Mouse (Mus musculus) cerebellum, postnatal 14 days (tissue): ENCODE data around the gene Ptpn14.

Source experiments
- DNase-seq, 2 experiments: peaks; one replicate each; pipeline ENCODE4 v3.0.0; 2021; ENCODE audit warnings: mixed read lengths in 2 of 2

Ptpn14 gene

GRCm38 (mm10) chr1:189916422-189917125, 188.5 kb downstream of the Ptpn14 start:
- DNase-seq, result no peak

DNA sequence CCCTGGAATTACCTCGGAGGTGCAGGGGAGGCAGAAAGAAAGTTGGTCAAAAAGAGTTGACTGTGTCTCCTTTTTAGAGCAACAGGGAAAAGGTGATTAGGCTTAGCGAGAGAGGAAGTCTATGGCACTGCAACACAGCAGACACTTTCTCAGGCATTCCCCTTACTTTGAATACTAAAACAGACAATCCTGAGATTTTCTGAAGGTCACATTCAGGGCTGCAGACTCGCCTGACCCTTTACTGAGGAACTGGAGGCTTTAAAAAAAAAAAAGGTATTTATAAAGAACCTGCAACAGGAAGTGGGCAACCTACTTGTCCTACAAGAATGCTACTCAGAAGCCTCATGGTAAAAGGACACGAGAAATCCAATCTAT, 189.0 kb downstream of the Ptpn14 start:
- DNase-seq, result no peak

GRCm38 (mm10) chr1:189919756-189920155, 191.7 kb downstream of the Ptpn14 start:
- DNase-seq, result no peak

GRCm38 (mm10) chr1:189920701-189921567, 192.9 kb downstream of the Ptpn14 start:
- peak; percentile 26 to 36 for DNase-seq

DNA sequence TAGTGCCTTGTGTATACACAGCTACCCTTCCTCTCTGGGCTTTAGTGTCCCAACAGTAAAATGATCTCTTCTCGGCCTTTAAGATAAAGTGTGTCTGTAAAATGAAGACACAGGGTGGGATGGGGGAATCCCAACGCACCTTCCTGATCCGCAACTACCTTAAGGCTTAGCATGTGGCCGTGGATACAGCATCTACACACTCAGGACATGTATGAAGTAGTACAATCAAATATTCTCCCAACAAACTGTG, 193.4 kb downstream of the Ptpn14 start:
- no peak for DNase-seq

DNA sequence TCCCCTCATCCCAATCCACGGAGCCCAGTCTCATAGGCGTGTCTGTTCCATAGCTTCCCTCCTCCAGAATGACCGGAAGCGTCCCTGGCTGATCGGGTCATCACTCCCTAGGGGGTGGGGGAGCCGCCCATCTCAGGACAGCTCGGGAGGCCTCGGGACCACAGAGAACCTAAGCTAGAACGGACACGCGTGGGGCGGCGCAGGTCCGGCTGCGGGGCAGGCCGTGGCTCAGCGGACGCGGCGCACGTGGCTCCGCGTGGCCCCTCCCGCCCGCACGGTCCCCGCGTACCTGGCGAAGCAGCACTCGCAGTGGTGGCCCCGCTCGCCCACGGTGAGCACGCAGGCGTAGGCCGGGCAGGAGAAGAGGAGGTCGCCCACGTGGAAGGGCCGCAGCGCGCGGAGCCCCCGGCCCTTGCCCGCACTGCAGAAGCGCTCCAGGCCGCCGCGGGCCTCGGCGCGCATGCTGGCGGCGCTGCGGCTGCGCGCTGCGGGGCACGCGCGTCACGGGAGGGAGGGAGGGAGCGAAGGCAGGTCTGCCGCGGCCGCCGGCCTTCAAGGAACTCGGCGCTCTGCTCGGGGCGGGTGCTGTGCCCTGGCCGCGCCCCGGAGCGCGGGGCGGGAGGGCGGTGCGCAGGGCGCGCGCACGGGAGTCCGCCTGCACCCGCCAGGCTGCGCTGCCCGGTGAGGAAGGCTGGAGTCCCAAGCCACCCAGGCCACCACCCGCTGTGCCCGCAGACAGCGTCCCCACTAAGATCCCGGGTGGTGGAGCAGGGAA, 193.9 kb downstream of the Ptpn14 start, which contains the start of gene Smyd2:
Smyd2 (minus strand) TSS at position 546 of the 775 bp plus-strand sequence.
- DNase-seq, result peak; percentile 69 to 72

GRCm38 (mm10) chr1:189922721-189923120, 194.7 kb downstream of the Ptpn14 start:
- DNase-seq, result peak in 1 of 2 experiments; percentile 27

DNA sequence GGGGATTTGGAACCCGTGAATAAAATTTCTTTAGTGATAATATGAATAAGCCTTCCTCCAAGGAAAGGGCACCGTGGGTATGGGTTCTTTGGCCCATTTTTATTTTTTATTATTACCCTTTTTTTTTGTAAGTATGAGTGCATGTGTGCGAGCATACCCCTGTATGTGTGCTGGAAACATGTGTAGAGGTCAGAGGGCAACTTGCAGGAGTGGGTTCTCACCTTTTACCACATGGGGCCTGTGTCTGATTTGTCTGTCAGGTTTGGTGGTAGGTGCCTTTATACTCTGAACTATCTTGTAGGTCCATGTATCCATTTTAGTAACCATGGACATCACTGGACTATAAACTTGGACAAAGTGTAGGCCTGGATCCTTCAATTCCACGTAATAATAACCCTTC, 195.1 kb downstream of the Ptpn14 start:
- DNase-seq, result no peak

- DNase-seq, result no peak
Measured at GRCm38 (mm10) chr1:189923871-189924568, 196.0 kb downstream of the Ptpn14 start.

DNA sequence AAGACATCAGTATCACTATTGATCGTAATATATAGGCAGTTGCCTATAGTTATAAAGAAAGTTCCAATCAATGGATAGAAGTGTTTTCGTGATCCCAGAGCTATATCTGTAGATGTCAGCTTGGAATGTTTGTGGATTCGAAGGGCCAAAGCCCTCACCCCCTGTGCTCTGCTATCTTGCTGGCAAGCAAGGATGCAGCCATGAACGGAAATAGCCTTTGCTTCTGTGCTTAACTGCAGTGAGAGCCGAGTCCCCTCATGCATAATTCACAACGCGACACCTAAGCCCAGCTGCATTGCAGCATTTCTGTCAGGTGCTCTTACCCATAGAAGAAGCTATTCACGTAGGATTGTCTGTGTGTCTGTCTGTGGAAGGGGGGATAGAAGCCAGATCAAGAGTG, 198.2 kb downstream of the Ptpn14 start:
- no peak for DNase-seq
